Mouse (Mus musculus): ENCODE measurements at regions not wholly inside any gene's neighbourhood (a gene's known extent, or its start where the extent isn't known, plus 50 kb on each side); places are given as distances from the start of the nearest gene placed in this dataset.
A peak's percentile ranks its signal among the peaks of the same experiment; 100 is the strongest.

DNA sequence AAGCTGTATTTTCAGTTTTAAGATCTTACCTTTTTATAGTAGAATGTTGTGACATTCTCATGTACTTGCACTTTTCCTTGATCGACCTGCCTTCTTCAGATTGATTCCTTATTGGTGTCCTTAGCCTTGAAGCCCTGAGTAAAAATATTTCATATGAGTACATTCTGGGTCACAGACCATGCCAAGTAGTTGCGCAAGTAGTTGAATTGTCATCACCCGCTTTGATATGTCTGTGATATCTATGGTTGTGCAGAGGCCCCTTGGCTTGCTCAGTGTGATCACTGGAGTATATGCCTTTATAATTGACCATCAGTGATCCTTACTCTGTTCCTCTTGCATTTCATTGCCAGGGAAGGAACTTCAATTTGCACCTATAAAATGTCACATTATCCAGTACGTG lies 131.1 kb upstream of the Reg3g start:
- no peak for DNase-seq

DNA sequence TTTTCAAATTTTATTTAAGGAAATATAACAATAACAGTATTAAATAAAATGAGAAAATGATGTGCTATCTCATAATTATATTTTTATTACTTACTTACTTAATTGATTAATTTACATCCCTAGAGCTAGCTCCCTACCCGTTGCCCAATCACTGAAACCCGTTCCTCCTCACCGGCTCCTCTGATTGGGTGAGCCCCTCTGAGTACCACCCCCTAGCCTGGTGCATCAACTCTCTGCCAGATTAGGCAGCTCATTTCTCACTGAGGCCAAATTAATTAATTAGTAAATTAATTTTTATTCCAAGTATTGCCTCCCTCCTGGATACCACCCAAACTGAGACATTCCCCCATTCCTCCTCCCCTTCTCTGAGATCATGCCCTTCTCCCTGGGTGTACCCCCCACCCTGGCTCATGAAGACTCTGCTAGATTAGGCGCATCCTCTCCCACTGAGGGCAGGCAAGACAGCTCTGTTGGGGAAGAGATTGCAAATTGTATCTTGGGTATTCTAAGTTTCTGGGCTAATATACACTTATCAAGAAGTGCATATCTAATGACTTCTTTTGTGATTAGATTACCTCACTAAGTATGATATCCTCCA lies 101.4 kb upstream of the Reg3g start:
- no peak for DNase-seq

- no peak for DNase-seq
These were observed 84.5 kb upstream of the Reg3g start for GRCm38 (mm10) chr6:78553008-78553698.

DNA sequence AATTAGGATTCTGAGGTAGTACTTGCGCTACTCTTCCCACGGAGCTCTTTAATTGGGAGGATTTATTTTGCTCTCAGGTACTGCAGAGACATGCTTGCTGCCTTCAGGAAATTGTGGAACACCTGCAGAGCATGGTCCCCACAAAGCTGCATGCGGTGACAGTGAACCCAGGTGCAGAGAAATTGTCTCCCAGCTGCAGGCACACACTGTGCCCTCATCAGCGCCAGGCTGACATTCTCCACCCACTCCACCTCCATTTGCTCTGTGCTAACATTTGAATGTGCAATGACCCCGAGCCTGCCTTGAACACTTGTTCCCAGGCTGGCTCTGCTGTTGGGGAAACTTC lies 83.7 kb upstream of the Reg3g start:
- DNase-seq: no peak

DNA sequence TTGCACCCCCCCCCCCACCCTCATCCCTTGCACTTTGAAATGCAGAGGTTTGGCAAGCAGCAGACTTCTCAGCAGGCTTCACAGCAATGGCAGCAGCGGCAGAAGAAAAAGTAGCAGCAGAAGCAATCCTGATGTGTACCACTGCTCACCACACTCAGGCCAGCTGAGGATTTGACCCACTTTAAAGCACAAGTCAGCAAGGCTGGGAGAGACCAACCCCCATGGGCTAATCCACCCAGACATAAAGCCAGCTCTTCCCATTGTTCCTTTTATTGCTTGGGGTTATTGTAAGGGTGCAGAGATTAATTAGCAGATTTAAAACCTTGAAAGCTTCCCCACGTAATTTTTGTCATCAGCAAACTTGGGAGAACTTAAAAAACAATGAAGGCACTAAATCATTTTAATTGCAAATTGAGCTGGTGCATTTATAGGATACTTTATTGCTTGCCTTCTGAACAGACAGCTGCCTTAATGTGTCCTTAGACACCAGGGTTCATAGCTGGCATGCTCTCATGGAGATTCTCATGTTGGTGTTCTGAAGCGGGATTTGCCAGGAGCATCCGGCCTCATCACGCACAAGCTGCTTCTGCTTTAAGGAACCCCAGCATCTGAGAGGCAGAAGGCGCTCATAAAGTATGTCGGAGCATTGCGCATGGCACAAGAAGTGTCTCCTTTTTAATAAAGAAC lies 83.1 kb upstream of the Reg3g start:
- DNase-seq: no peak

DNA sequence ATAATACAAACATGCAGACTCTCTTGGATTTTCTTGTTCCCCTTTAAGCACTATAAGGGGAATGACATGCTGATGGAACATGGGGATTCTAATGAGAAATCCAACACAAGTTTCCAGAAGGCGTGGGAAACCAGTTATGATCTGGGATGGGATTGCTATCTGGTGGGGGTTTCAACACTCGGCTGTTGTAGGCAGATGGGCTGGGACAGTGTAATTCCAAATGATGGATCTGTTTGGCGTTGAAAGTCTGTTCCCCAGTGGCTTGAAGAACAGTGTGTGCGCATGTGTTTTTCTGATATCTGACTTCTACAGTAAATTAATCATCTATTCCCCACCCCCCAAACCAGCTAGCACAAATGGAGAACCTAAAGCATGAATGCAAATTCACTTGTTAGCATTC lies 79.8 kb upstream of the Reg3g start:
- DNase-seq: no peak

DNA sequence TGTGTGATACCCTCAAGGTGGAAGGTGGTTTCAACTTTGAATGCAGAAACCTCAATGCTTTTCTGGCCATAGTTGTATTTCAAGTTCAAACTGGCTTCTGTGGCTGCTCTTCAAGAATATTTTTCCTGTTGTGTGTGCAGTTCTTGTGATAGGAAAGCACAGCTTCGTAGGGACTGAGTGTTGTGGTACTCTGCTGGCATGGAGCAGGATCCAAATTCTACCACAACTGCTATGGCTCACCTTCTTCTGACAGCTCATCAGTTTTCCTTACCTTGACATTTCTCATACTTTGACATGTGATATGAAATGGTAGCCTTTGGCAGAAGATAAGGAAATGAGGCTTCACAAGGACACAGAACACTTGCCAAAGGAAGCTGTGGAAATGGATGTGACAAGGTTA lies 79.0 kb upstream of the Reg3g start:
- no peak for DNase-seq

GRCm38 (mm10) chr6:78544238-78544637 lies 75.6 kb upstream of the Reg3g start:
- DNase-seq: peak; percentile 41

DNA sequence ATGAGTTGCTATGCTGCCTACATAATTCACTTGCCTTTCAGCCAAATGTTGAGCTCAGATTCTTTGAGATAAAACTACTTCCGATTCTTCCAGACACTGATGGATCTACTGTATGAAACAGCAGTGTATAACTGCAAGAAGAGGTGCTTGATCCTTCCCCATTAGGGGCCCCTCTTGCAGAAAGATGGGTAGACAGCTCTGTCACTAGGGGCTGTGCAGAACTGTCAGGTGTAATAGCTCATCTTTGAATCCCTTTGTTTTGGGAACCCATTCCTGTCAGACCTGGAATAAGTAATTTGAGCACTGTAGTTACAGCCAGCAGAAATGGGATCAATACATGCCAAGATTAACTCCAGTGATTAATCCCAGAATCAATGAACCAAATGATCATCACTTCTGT lies 68.8 kb upstream of the Reg3g start:
- DNase-seq: no peak

GRCm38 (mm10) chr6:78526986-78527762 lies 58.5 kb upstream of the Reg3g start:
- no peak for DNase-seq
